Mouse (Mus musculus): ENCODE data around the gene Clpp.

The Clpp gene

GRCm38 (mm10) chr17:56990115-56990746, at the start of gene Clpp:
Gene Clpp (plus strand): TSS chr17:56990305.
- no peaks in the 10 kb centered on the region for H3K27me3 ChIP-seq (ENCODE audit: control insufficient read depth, insufficient read depth, low read length, poor library complexity, severe bottlenecking)
- no peaks in the 10 kb centered on the region; the same call in 1 of the 2 replicates for H3K36me3 ChIP-seq (ENCODE audit: control insufficient read depth, insufficient read depth, low read length, poor library complexity, severe bottlenecking)
- peak; percentile 97 for DNase-seq (ENCODE audit: low read depth, low spot score)

- H3K36me3 ChIP-seq (ENCODE audit: control insufficient read depth, insufficient read depth, low read length, poor library complexity, severe bottlenecking): no peaks in the 10 kb centered on the region
- H3K27me3 ChIP-seq (ENCODE audit: control insufficient read depth, insufficient read depth, low read length, poor library complexity, severe bottlenecking): no peaks in the 10 kb centered on the region
- DNase-seq (ENCODE audit: low read depth, low spot score): peak; percentile 85
Observed at GRCm38 (mm10) chr17:56950915-56951314, 39.2 kb upstream of the Clpp start.

GRCm38 (mm10) chr17:56952639-56953038, 37.5 kb upstream of the Clpp start:
- Histone ChIP-seq H3K27me3 (ENCODE audit: control insufficient read depth, insufficient read depth, low read length, poor library complexity, severe bottlenecking) (no peaks in the 10 kb centered on the region), H3K36me3 (ENCODE audit: control insufficient read depth, insufficient read depth, low read length, poor library complexity, severe bottlenecking) (no peaks in the 10 kb centered on the region)
- DNase-seq (ENCODE audit: low read depth, low spot score): no peak

GRCm38 (mm10) chr17:56954871-56955270, 35.2 kb upstream of the Clpp start:
- Histone ChIP-seq H3K27me3 (ENCODE audit: control insufficient read depth, insufficient read depth, low read length, poor library complexity, severe bottlenecking) (no peaks in the 10 kb centered on the region), H3K36me3 (ENCODE audit: control insufficient read depth, insufficient read depth, low read length, poor library complexity, severe bottlenecking) (no peaks in the 10 kb centered on the region)
- DNase-seq (ENCODE audit: low read depth, low spot score): no peak

GRCm38 (mm10) chr17:56957763-56958429, 32.2 kb upstream of the Clpp start:
- Histone ChIP-seq H3K27me3 (ENCODE audit: control insufficient read depth, insufficient read depth, low read length, poor library complexity, severe bottlenecking) (no peaks in the 10 kb centered on the region), H3K36me3 (ENCODE audit: control insufficient read depth, insufficient read depth, low read length, poor library complexity, severe bottlenecking) (no peaks in the 10 kb centered on the region)
- DNase-seq (ENCODE audit: low read depth, low spot score): peak; percentile 89

- Histone ChIP-seq H3K36me3 (ENCODE audit: control insufficient read depth, insufficient read depth, low read length, poor library complexity, severe bottlenecking) (no peaks in the 10 kb centered on the region), H3K27me3 (ENCODE audit: control insufficient read depth, insufficient read depth, low read length, poor library complexity, severe bottlenecking) (no peaks in the 10 kb centered on the region)
- DNase-seq (ENCODE audit: low read depth, low spot score): no peak
Observed at GRCm38 (mm10) chr17:56958667-56959066, 31.4 kb upstream of the Clpp start.

GRCm38 (mm10) chr17:56961880-56962279, 28.2 kb upstream of the Clpp start:
- H3K36me3 ChIP-seq (ENCODE audit: control insufficient read depth, insufficient read depth, low read length, poor library complexity, severe bottlenecking): no peaks in the 10 kb centered on the region
- no peak for DNase-seq (ENCODE audit: low read depth, low spot score)
- H3K27me3 ChIP-seq (ENCODE audit: control insufficient read depth, insufficient read depth, low read length, poor library complexity, severe bottlenecking): no peaks in the 10 kb centered on the region

GRCm38 (mm10) chr17:56962642-56963405, 27.3 kb upstream of the Clpp start:
- Histone ChIP-seq H3K27me3 (ENCODE audit: control insufficient read depth, insufficient read depth, low read length, poor library complexity, severe bottlenecking) (no peaks in the 10 kb centered on the region), H3K36me3 (ENCODE audit: control insufficient read depth, insufficient read depth, low read length, poor library complexity, severe bottlenecking) (no peaks in the 10 kb centered on the region)
- DNase-seq (ENCODE audit: low read depth, low spot score): no peak

GRCm38 (mm10) chr17:56963646-56964045, 26.5 kb upstream of the Clpp start:
- Histone ChIP-seq H3K27me3 (ENCODE audit: control insufficient read depth, insufficient read depth, low read length, poor library complexity, severe bottlenecking) (no peaks in the 10 kb centered on the region), H3K36me3 (ENCODE audit: control insufficient read depth, insufficient read depth, low read length, poor library complexity, severe bottlenecking) (no peaks in the 10 kb centered on the region)
- DNase-seq (ENCODE audit: low read depth, low spot score): no peak

- no peak for DNase-seq (ENCODE audit: low read depth, low spot score)
- Histone ChIP-seq H3K36me3 (ENCODE audit: control insufficient read depth, insufficient read depth, low read length, poor library complexity, severe bottlenecking) (no peaks in the 10 kb centered on the region), H3K27me3 (ENCODE audit: control insufficient read depth, insufficient read depth, low read length, poor library complexity, severe bottlenecking) (no peaks in the 10 kb centered on the region)
Observed at GRCm38 (mm10) chr17:56969321-56969720, 20.8 kb upstream of the Clpp start.

- Histone ChIP-seq H3K27me3 (ENCODE audit: control insufficient read depth, insufficient read depth, low read length, poor library complexity, severe bottlenecking) (no peaks in the 10 kb centered on the region), H3K36me3 (ENCODE audit: control insufficient read depth, insufficient read depth, low read length, poor library complexity, severe bottlenecking) (no peaks in the 10 kb centered on the region)
- no peak for DNase-seq (ENCODE audit: low read depth, low spot score)
Observed at GRCm38 (mm10) chr17:56970081-56970480, 20.0 kb upstream of the Clpp start.

GRCm38 (mm10) chr17:56973956-56974707, 16.0 kb upstream of the Clpp start:
- no peaks in the 10 kb centered on the region for H3K36me3 ChIP-seq (ENCODE audit: control insufficient read depth, insufficient read depth, low read length, poor library complexity, severe bottlenecking)
- H3K27me3 ChIP-seq (ENCODE audit: control insufficient read depth, insufficient read depth, low read length, poor library complexity, severe bottlenecking): no peaks in the 10 kb centered on the region
- no peak for DNase-seq (ENCODE audit: low read depth, low spot score)

GRCm38 (mm10) chr17:56974708-56975240, 15.3 kb upstream of the Clpp start:
- DNase-seq (ENCODE audit: low read depth, low spot score): no peak
- Histone ChIP-seq H3K27me3 (ENCODE audit: control insufficient read depth, insufficient read depth, low read length, poor library complexity, severe bottlenecking) (no peaks in the 10 kb centered on the region), H3K36me3 (ENCODE audit: control insufficient read depth, insufficient read depth, low read length, poor library complexity, severe bottlenecking) (no peaks in the 10 kb centered on the region)

GRCm38 (mm10) chr17:56975391-56975790, 14.7 kb upstream of the Clpp start:
- no peaks in the 10 kb centered on the region for H3K27me3 ChIP-seq (ENCODE audit: control insufficient read depth, insufficient read depth, low read length, poor library complexity, severe bottlenecking)
- no peaks in the 10 kb centered on the region for H3K36me3 ChIP-seq (ENCODE audit: control insufficient read depth, insufficient read depth, low read length, poor library complexity, severe bottlenecking)
- DNase-seq (ENCODE audit: low read depth, low spot score): no peak

Data from splenic B cell, adult 2 months (primary cell).